Mouse (Mus musculus) ES-E14 (cell line): ENCODE results near the gene Pcsk5. TPM values are rescaled to one million over a fixed set of nuclear protein-coding genes. Genes with fewer than 3 reads are reported as not detected.
A peak's percentile ranks its signal among the peaks of the same experiment; 100 is the strongest.

Experiments
- DNase-seq: peaks from one replicate; pipeline ENCODE4 v3.0.0-alpha.2; 2013; ENCODE audit warnings: low read depth, low spot score
- H3K27ac ChIP-seq: 2 replicates; pipeline ENCODE4 v1.5.1; 2012; ENCODE audit warnings: low read depth, mild to moderate bottlenecking, low read length, moderate library complexity, mixed read lengths; ENCODE audit not compliant: poor library complexity, insufficient read depth, severe bottlenecking
- H3K36me3 ChIP-seq: 2 replicates; pipeline ENCODE4 v1.6.1; 2012; ENCODE audit warnings: mild to moderate bottlenecking, low read length, moderate library complexity, mixed read lengths; ENCODE audit not compliant: control insufficient read depth, poor library complexity, insufficient read depth, severe bottlenecking
- H3K4me1 ChIP-seq, 2 experiments: fragments of 150-350 bp in 1 of 2; sonication (generic) in 1 of 2; 2 replicates each; pipeline ENCODE4 v1.6.1; 2012; ENCODE audit warnings: low read length in 2 of 2, mild to moderate bottlenecking in 1 of 2, mixed read lengths in 1 of 2; ENCODE audit not compliant: control insufficient read depth in 2 of 2, insufficient read depth in 2 of 2, poor library complexity in 1 of 2
- H3K4me3 ChIP-seq, 2 experiments: fragments of 150-350 bp in 1 of 2; sonication (generic) in 1 of 2; 2 replicates each; pipeline ENCODE4 v1.5.1; 2012; ENCODE audit warnings: low read length in 2 of 2, low read depth in 1 of 2, mild to moderate bottlenecking in 1 of 2, mixed read lengths in 1 of 2; ENCODE audit not compliant: insufficient read depth in 1 of 2, poor library complexity in 1 of 2, severe bottlenecking in 1 of 2
- H3K9ac ChIP-seq: 2 replicates; pipeline ENCODE4 v1.6.1; 2012; ENCODE audit warnings: low read depth, mild to moderate bottlenecking, low read length, mixed read lengths; ENCODE audit not compliant: poor library complexity, insufficient read depth, severe bottlenecking
- H3K9me3 ChIP-seq: fragments of 150-350 bp; sonication (generic); 2 replicates; pipeline ENCODE4 v1.6.1; 2012; ENCODE audit warnings: low read depth, mild to moderate bottlenecking, low read length; ENCODE audit not compliant: control insufficient read depth, insufficient read depth
- CHD2 ChIP-seq: IDR thresholded peaks from 2 replicates; pipeline ENCODE4 v1.6.1; 2014; ENCODE audit warnings: mild to moderate bottlenecking, low read depth, low read length, inconsistent platforms
- HCFC1 ChIP-seq: IDR thresholded peaks from 2 replicates; pipeline ENCODE4 v1.6.1; 2012; ENCODE audit warnings: low read length, inconsistent platforms, borderline replicate concordance; ENCODE audit not compliant: insufficient read depth
- MAFK ChIP-seq: IDR thresholded peaks from 2 replicates; pipeline ENCODE4 v1.6.1; 2014; ENCODE audit warnings: mild to moderate bottlenecking, low read depth, low read length, inconsistent platforms; ENCODE audit not compliant: insufficient read depth
- ZC3H11A ChIP-seq: IDR thresholded peaks from 2 replicates; pipeline ENCODE4 v1.6.1; 2012; ENCODE audit warnings: low read depth, mild to moderate bottlenecking, inconsistent platforms, low read length, borderline replicate concordance
- ZNF384 ChIP-seq: IDR thresholded peaks from 2 replicates; pipeline ENCODE4 v1.6.1; 2012; ENCODE audit warnings: low read depth, low read length, inconsistent platforms
- in situ Hi-C, 2 experiments: fragments of 600-800 bp; cut with MboI; formaldehyde crosslinking; loops; one replicate each; pipeline ENCODE4 v1.15.1; 2025; ENCODE audit warnings: low sequenced_read_pairs in 2 of 2, inconsistent platforms in 1 of 2; ENCODE audit not compliant: unreplicated experiment in 2 of 2
- total RNA-seq: library from RNA; depleted of rRNA; stranded (reverse); fragments of 300-350 nt; gene quantifications from 2 replicates; pipeline ENCODE4 v1.2.3, GENCODE M21; 2012

Pcsk5 gene
- total RNA-seq, 1 experiment: 1.6 TPM

DNA sequence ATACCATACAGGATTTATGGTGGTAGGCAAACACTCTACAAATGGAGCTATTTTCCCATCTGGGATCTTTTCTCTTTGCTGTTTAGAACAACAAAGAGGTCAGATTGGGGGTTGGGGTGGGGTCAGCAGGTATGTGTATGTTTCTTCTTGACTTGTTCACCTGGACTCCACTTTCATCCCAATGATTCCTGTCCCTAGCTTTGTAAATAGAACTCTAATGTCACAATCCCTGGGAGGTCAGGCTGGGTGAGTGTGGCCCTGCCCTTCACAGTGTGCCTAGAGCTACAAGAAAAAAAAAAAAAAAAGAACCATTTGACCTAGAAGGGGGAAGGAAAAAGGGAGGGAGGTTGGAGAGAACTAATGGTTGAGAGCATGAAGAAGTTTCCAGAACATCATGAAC is 428.8 kb downstream of the Pcsk5 start:
- Histone ChIP-seq H3K36me3 (no peaks in the 10 kb centered on the region), H3K4me1 (peaks cover 2 to 4% of the 10 kb centered on the region in 2 experiments; a peak in 2 of 4 replicates), H3K27ac (no peak overlapping the region), H3K9me3 (no peaks in the 10 kb centered on the region), H3K4me3 (no peak overlapping the region), H3K9ac (no peak overlapping the region)
- TF ChIP-seq CHD2 (no peak), HCFC1 (no peak), ZNF384 (no peak), MAFK (no peak), ZC3H11A (no peak)
- no peak for DNase-seq
- in situ Hi-C loops: no loop called here

GRCm38 (mm10) chr19:17406823-17407222 is 430.6 kb downstream of the Pcsk5 start:
- DNase-seq: no peak
- H3K4me3 ChIP-seq: no peak overlapping the region
- no peaks in the 10 kb centered on the region for H3K36me3 ChIP-seq
- H3K27ac ChIP-seq: no peak overlapping the region
- no peak overlapping the region for H3K9ac ChIP-seq
- TF ChIP-seq MAFK (0 out of 2 replicates have a peak, but pooled peaks have one; percentile 24), ZNF384 (no peak)
- H3K4me1 ChIP-seq: no peaks in the 10 kb centered on the region
- in situ Hi-C loops: no loop called here
- H3K9me3 ChIP-seq: no peaks in the 10 kb centered on the region

- Histone ChIP-seq H3K4me3 (no peak overlapping the region), H3K9me3 (no peaks in the 10 kb centered on the region), H3K4me1 (no peaks in the 10 kb centered on the region), H3K9ac (no peak overlapping the region), H3K27ac (no peak overlapping the region), H3K36me3 (peaks cover 5% of the 10 kb centered on the region)
- in situ Hi-C loops: no loop called here
- TF ChIP-seq MAFK (no peak), ZC3H11A (no peak), CHD2 (no peak), HCFC1 (no peak), ZNF384 (no peak)
- DNase-seq: no peak
Measured at GRCm38 (mm10) chr19:17403175-17403574, 434.3 kb downstream of the Pcsk5 start.

GRCm38 (mm10) chr19:17400571-17400970 is 436.9 kb downstream of the Pcsk5 start:
- in situ Hi-C loops: no loop called here
- Histone ChIP-seq H3K4me1 (no peaks in the 10 kb centered on the region), H3K36me3 (peaks cover 7% of the 10 kb centered on the region), H3K9me3 (no peaks in the 10 kb centered on the region), H3K27ac (no peak overlapping the region), H3K4me3 (no peak overlapping the region), H3K9ac (no peak overlapping the region)
- TF ChIP-seq ZNF384: no peak
- TF ChIP-seq HCFC1: no peak
- no peak for TF ChIP-seq MAFK
- no peak for TF ChIP-seq ZC3H11A
- TF ChIP-seq CHD2: no peak
- no peak for DNase-seq

DNA sequence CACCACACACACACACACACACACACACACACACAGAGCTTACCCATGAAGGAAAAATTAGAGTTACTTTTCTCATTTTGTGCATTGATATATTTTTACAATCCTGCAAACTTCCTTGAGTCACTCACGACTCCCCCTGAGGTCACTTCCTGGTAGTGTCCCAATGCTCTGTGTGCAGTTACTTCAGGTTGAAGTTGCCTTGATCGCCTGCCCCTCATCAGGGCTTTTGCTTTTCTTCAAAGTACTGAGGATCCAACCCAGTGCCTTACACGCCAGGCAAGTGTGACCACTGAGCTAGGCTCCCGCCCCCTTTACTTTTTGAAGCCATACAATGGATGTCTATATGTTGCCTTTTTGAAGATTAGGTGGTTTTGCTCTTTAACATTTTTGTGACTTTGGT is 437.5 kb downstream of the Pcsk5 start:
- no peak for DNase-seq
- H3K9ac ChIP-seq: no peak overlapping the region
- no peaks in the 10 kb centered on the region for H3K9me3 ChIP-seq
- peaks cover 7% of the 10 kb centered on the region for H3K36me3 ChIP-seq
- TF ChIP-seq ZC3H11A (no peak), ZNF384 (no peak), CHD2 (no peak), HCFC1 (no peak), MAFK (no peak)
- in situ Hi-C loops: no loop called here
- no peaks in the 10 kb centered on the region; a peak in 1 of 4 replicates for H3K4me1 ChIP-seq
- no peak overlapping the region for H3K27ac ChIP-seq
- H3K4me3 ChIP-seq: no peak overlapping the region
